Mouse (Mus musculus) forebrain, embryonic 16.5 days (tissue): ENCODE measurements at regions not wholly inside any gene's neighbourhood (a gene's known extent, or its start where the extent isn't known, plus 50 kb on each side); places are given as distances from the start of the nearest gene placed in this dataset.

ENCODE experiments used
- ATAC-seq: fragments of 200-750 bp; cut with Nextera tagmentation; 2 replicates; pipeline ENCODE4 v1.8.0; 2017; ENCODE audit warnings: mild to moderate bottlenecking, moderate library complexity
- H3K27ac ChIP-seq: fragments of 300-500 bp; sonication (generic); 2 replicates; pipeline ENCODE4 v1.5.1; 2014; ENCODE audit warnings: low read length, control low read depth
- H3K27me3 ChIP-seq: fragments of 300-500 bp; sonication (generic); replicated peaks from 2 replicates; pipeline ENCODE4 v1.6.1; 2014; ENCODE audit warnings: low read length; ENCODE audit not compliant: control insufficient read depth, insufficient read depth
- H3K36me3 ChIP-seq: fragments of 300-500 bp; sonication (generic); 2 replicates; pipeline ENCODE4 v1.6.1; 2014; ENCODE audit not compliant: control insufficient read depth, insufficient read depth
- H3K4me1 ChIP-seq: fragments of 300-500 bp; sonication (generic); replicated peaks from 2 replicates; pipeline ENCODE4 v1.6.1; 2014; ENCODE audit warnings: low read length; ENCODE audit not compliant: control insufficient read depth, insufficient read depth
- H3K4me2 ChIP-seq: fragments of 300-500 bp; sonication (generic); 2 replicates; pipeline ENCODE4 v1.6.1; 2014; ENCODE audit warnings: mild to moderate bottlenecking, low read length, control low read depth
- H3K4me3 ChIP-seq: fragments of 300-500 bp; sonication (generic); replicated peaks from 2 replicates; pipeline ENCODE4 v1.5.1; 2014; ENCODE audit warnings: mild to moderate bottlenecking, low read length, control low read depth
- H3K9ac ChIP-seq: fragments of 300-500 bp; sonication (generic); replicated peaks from 2 replicates; pipeline ENCODE4 v1.6.1; 2014; ENCODE audit warnings: low read depth, low read length, control low read depth
- H3K9me3 ChIP-seq: fragments of 300-500 bp; sonication (generic); 2 replicates; pipeline ENCODE4 v1.6.1; 2016; ENCODE audit warnings: low read length; ENCODE audit not compliant: control insufficient read depth
- WGBS: fragments of 180-500 bp; shearing (Covaris S2); extraction: QIAGEN DNeasy Blood & Tissue Kit; methylation state at CpG from one replicate; pipeline ENCODE4 v1.1.7; 2014; 5-methylcytosine and 5-hydroxymethylcytosine counted together

DNA sequence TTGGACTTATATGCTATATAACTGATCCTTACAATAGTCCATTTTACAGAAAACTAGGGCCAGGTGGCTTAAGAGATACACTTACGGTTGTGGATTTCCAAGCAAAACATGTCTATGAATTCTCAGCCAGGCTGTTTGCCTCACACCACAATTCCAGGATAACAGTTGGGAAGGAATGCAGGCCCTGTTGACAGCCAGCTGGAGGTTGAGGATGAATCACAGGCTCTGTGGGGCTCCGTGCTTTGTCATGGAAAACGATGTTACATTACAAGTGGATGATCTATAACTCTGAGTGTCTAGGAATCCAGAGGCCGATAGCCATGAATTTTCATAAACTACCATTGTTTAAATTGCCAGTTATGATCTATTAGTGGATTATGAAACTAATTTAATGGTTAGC, 221.9 kb upstream of the Gm6657 start:
- no peaks in the 10 kb centered on the region for H3K4me1 ChIP-seq
- H3K4me3 ChIP-seq = no peak overlapping the region
- no peak for ATAC-seq
- WGBS = 53% methylated on average over 4 of the region's 4 CpGs
- H3K4me2 ChIP-seq = no peak overlapping the region
- no peaks in the 10 kb centered on the region for H3K27me3 ChIP-seq
- H3K9me3 ChIP-seq = no peaks in the 10 kb centered on the region
- no peak overlapping the region for H3K27ac ChIP-seq
- no peak overlapping the region for H3K9ac ChIP-seq
- H3K36me3 ChIP-seq = no peaks in the 10 kb centered on the region

DNA sequence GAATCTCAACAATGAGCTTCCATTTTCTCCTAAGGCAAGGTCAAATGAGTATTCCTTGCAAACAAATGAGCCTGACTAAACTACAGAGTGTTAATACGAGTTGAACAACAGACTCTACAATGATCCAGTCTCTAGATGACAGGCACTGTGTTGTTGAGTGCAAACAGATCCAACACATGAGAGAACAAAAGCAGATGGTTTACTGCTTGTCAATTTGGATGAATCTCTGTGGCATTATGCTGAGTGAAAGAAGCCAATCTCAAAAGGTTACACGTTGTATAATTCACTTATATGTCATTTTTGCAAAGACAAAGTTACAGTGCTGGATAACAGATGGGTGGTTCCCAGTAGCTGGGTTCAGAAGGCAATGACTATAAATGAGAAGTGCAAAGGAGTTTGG, 217.1 kb upstream of the Gm6657 start:
- Histone ChIP-seq H3K4me3 (no peak overlapping the region), H3K4me2 (no peak overlapping the region), H3K4me1 (no peaks in the 10 kb centered on the region), H3K27me3 (no peaks in the 10 kb centered on the region), H3K36me3 (no peaks in the 10 kb centered on the region), H3K27ac (no peak overlapping the region), H3K9me3 (no peaks in the 10 kb centered on the region), H3K9ac (no peak overlapping the region)
- peak; percentile 57 for ATAC-seq
- WGBS = 61% methylated on average over 2 of the region's 2 CpGs

DNA sequence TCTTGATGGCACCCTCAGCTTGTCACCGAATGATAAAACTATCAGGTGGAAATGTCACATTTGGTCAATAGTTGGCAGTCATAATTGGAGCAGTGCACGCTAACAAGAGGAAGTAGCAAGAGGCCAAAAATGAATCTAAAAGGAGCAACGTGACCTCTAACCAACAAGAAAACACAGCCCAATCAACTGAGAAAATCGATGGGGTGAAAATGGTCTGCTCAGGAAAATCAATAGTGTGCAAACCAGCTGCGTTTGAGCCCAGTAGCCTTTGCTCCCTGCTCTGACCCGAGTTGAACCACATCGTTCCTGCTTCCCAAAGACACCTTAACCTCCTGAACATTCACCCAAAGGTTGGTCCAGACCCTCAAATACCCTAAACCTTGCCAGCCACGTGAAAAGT, 207.3 kb upstream of the Gm6657 start:
- Histone ChIP-seq H3K4me1 (peaks cover 4% of the 10 kb centered on the region; the same call in 1 of the 2 replicates), H3K9ac (no peak overlapping the region), H3K27ac (no peak overlapping the region), H3K4me3 (no peak overlapping the region), H3K36me3 (no peaks in the 10 kb centered on the region), H3K4me2 (no peak overlapping the region), H3K27me3 (no peaks in the 10 kb centered on the region), H3K9me3 (no peaks in the 10 kb centered on the region)
- 86% methylated on average over 8 of the region's 8 CpGs for WGBS
- ATAC-seq = no peak

DNA sequence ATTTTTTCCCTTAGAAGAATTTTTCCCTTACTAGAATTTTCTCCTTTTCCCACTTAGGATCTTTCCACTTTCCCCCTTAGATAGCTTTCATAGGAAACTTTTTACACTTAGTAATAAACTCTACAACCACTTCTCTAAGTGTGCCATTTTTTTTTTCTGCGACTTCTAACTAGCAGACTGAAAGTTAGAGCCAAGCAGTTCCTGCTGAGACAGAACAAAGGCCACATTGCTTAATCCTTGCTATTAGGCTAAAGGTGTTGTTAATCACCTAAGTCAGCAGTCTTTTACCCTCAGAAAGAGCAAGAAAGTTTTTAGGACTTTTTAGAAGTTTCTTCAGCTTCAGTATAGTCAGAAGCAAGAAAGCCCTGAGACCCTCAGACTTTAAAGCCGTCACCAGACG, 204.3 kb upstream of the Gm6657 start:
- no peak for ATAC-seq
- H3K4me3 ChIP-seq = no peak overlapping the region
- peaks cover 8% of the 10 kb centered on the region; the same call in 1 of the 2 replicates for H3K4me1 ChIP-seq
- no peak overlapping the region for H3K9ac ChIP-seq
- no peaks in the 10 kb centered on the region for H3K9me3 ChIP-seq
- no peaks in the 10 kb centered on the region for H3K27me3 ChIP-seq
- H3K4me2 ChIP-seq = no peak overlapping the region
- 24% methylated on average over 3 of the region's 3 CpGs for WGBS
- H3K36me3 ChIP-seq = no peaks in the 10 kb centered on the region
- H3K27ac ChIP-seq = no peak overlapping the region

DNA sequence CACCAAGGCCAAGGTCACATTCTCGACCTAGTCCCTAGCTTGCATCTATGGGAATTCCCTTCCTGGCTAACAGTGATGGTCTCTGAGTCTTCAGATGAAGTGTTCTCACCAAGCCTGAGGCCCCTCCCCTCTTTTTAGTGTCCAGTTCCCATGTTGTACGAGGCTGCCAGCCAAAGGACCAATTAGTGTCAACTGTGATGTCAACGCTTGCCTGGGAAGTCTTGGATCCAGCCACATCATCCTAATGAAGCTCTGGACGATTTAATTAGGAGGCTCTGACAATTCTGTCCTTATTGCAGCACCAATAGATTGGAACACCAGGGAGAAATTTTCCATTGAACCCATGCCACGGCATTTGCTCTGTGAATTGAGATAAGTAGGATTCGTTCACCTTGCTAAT, 202.4 kb upstream of the Gm6657 start:
- Histone ChIP-seq H3K27ac (no peak overlapping the region), H3K4me2 (no peak overlapping the region), H3K4me3 (no peak overlapping the region), H3K36me3 (no peaks in the 10 kb centered on the region), H3K9me3 (no peaks in the 10 kb centered on the region), H3K9ac (no peak overlapping the region), H3K27me3 (no peaks in the 10 kb centered on the region), H3K4me1 (peaks cover 8% of the 10 kb centered on the region; the same call in 1 of the 2 replicates)
- WGBS = 12% methylated on average over 6 of the region's 6 CpGs
- ATAC-seq = peak; percentile 90

DNA sequence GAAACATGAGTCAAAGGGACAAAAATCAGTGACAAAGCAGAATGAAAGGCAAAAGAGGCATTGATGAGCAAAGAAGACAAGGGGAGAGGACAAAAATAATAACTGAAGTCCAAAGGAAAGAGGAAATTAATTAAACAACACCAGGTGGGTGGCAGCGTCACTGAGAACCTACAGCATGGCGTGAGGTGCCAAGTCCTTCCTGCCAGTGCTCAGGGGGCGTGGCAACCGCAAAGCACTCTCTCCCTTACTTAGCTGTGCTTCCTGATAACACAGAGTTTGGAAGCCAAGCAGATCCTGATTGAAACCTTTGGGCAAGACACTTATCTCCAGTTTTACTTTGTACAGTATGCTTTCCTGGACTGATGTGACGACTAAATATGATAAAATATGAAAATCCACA, 199.9 kb upstream of the Gm6657 start:
- Histone ChIP-seq H3K4me1 (peaks cover 8% of the 10 kb centered on the region; the same call in 1 of the 2 replicates), H3K9me3 (no peaks in the 10 kb centered on the region), H3K27me3 (no peaks in the 10 kb centered on the region), H3K9ac (no peak overlapping the region), H3K27ac (no peak overlapping the region), H3K4me2 (no peak overlapping the region), H3K36me3 (no peaks in the 10 kb centered on the region), H3K4me3 (no peak overlapping the region)
- WGBS = 83% methylated on average over 5 of the region's 5 CpGs
- no peak for ATAC-seq

DNA sequence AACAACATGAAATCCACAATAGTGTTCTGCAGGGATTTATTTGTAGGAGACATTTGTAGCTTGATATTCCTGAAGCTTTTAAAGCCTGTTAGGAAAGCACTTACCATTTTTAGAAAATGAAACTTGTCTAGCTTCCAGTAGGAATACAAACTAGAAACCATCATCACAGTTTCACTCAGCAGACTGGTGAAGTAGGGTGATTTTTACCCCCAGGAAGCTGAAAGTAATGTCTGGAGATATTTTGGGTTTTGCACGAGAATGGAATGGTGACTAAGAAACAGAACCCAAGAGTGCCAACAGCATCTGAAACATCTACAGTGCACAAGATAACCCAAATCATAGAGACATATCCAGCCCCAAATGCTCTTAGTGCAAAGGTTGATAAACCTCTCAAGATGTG, 196.1 kb upstream of the Gm6657 start:
- 90% methylated on average over 1 of the region's 1 CpGs for WGBS
- Histone ChIP-seq H3K27me3 (no peaks in the 10 kb centered on the region), H3K9me3 (no peaks in the 10 kb centered on the region), H3K36me3 (no peaks in the 10 kb centered on the region), H3K4me2 (no peak overlapping the region), H3K9ac (no peak overlapping the region), H3K4me3 (no peak overlapping the region), H3K4me1 (0 out of 2 replicates have a peak, but pooled peaks cover 3% of the 10 kb centered on the region), H3K27ac (no peak overlapping the region)
- ATAC-seq = no peak

DNA sequence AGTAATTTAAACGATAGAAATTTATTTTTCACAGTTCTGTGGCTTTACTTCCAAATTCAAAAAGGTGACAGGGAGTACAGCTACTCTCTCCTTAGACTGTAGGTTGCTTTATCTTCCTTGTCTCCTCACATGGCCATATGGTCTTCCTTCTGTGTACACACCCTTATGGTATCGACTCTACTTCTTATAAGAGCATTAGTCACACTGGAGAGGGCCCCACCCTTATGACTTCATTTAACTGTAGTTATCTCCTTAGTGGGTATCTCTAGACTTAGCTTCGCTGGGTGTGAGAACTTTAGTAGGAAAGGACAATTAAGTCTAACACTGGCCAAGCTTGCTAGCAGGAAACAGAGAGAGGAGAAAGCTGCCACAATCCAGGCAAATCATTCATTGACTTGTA, 193.6 kb upstream of the Gm6657 start:
- 76% methylated on average over 3 of the region's 3 CpGs for WGBS
- no peaks in the 10 kb centered on the region for H3K9me3 ChIP-seq

DNA sequence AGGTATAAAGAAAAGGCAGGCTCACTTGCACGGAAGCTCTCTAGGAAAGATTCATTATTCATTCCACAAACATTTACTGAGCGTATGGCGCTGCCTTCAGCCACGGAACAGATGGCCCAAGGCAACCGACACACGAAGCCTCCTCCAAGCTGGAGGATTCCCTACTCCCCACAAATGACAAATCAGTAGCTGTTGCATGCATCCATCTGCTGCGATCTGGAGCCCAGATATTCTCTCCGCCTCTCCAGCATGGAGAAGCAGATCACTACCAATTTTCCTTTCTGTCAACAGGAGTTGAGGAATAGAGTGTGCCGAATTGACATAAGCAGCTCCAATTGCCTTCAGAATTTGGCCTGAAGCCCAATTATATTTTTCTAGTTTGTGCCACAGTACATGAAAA, 192.2 kb upstream of the Gm6657 start:
- 54% methylated on average over 9 of the region's 9 CpGs for WGBS
- Histone ChIP-seq H3K4me3 (no peak overlapping the region), H3K36me3 (no peaks in the 10 kb centered on the region), H3K4me2 (no peak overlapping the region), H3K27me3 (no peaks in the 10 kb centered on the region), H3K9ac (no peak overlapping the region), H3K4me1 (0 out of 2 replicates have a peak, but pooled peaks cover 3% of the 10 kb centered on the region), H3K27ac (no peak overlapping the region; the same call in 1 of the 2 replicates), H3K9me3 (no peaks in the 10 kb centered on the region)
- ATAC-seq = peak; percentile 97

More for the DNA sequence above, 193.6 kb upstream of the Gm6657 start:
- no peak overlapping the region for H3K9ac ChIP-seq
- ATAC-seq = no peak
- no peak overlapping the region for H3K27ac ChIP-seq
- H3K4me1 ChIP-seq = 0 out of 2 replicates have a peak, but pooled peaks cover 3% of the 10 kb centered on the region
- no peak overlapping the region for H3K4me2 ChIP-seq
- no peak overlapping the region for H3K4me3 ChIP-seq
- H3K36me3 ChIP-seq = no peaks in the 10 kb centered on the region
- no peaks in the 10 kb centered on the region for H3K27me3 ChIP-seq

DNA sequence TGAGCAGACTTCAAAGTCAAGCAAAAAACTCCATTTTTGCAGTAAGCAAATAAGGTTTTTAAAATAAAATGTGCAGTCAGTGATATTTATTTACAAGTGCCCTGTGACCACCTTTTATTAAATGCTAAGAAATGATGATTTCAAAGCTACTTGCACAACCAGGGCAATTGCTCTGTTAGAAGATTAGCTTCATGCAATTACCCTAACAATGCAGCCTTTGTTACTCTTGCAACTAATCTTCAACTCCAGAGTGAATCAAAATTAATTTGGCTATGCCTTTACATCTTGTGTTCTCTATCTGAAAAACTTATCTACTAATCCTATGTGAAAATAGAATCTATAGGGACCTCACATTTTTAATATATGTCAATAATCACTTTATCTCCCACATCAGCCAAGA, 160.3 kb upstream of the Gm6657 start:
- no peaks in the 10 kb centered on the region for H3K27me3 ChIP-seq
- no peak overlapping the region for H3K4me2 ChIP-seq
- H3K36me3 ChIP-seq = no peaks in the 10 kb centered on the region
- no peak overlapping the region for H3K27ac ChIP-seq
- H3K4me3 ChIP-seq = no peak overlapping the region
- H3K9ac ChIP-seq = no peak overlapping the region
- H3K9me3 ChIP-seq = no peaks in the 10 kb centered on the region
- H3K4me1 ChIP-seq = no peaks in the 10 kb centered on the region
- ATAC-seq = no peak
